Mouse (Mus musculus) lung, adult 2 months (tissue): ENCODE results near the gene Olfr272. TPM values are rescaled to one million over a fixed set of nuclear protein-coding genes. Genes with fewer than 3 reads are reported as not detected.
A peak's percentile ranks its signal among the peaks of the same experiment; 100 is the strongest.

ENCODE experiments used
- DNase-seq: peaks from one replicate; pipeline ENCODE4 v3.0.0; 2022
- H3K4me1 ChIP-seq: fragments of 200-500 bp; 2 replicates; pipeline ENCODE4 v1.6.1; 2011; ENCODE audit warnings: low read length; ENCODE audit not compliant: control insufficient read depth, insufficient read depth
- H3K4me3 ChIP-seq: fragments of 200-500 bp; replicated peaks from 2 replicates; pipeline ENCODE3; 2011; ENCODE audit warnings: low read depth, mild to moderate bottlenecking, control low read depth, low read length; ENCODE audit errors: extremely low read depth
- CTCF ChIP-seq: fragments of 200-500 bp; IDR thresholded peaks from 2 replicates; pipeline ENCODE4 v1.5.1; 2011; ENCODE audit warnings: mild to moderate bottlenecking, low read length, control low read depth; ENCODE audit not compliant: insufficient read depth
- POLR2A ChIP-seq: fragments of 200-500 bp; IDR thresholded peaks from 2 replicates; pipeline ENCODE4 v1.6.1; 2011; ENCODE audit warnings: low read depth, mild to moderate bottlenecking, control low read depth, low read length, borderline replicate concordance; ENCODE audit errors: extremely low read depth
- WGBS: fragments of 180-500 bp; shearing (Covaris S2); methylation state at CpG from one replicate; pipeline ENCODE4 v1.1.7; 2018; 5-methylcytosine and 5-hydroxymethylcytosine counted together
- polyA plus RNA-seq: library from polyadenylated mRNA; depleted of rRNA; stranded (reverse); fragments of >200 nt; gene quantifications from 2 replicates; pipeline ENCODE4 v1.2.3, GENCODE M21; 2012; rRNA removed

Olfr272 gene
- polyA plus RNA-seq = not detected in 2 replicates

GRCm38 (mm10) chr4:52919078-52919477, at the start of gene Olfr272:
Gene Olfr272 (minus strand): TSS chr4:52919178.
- 89% methylated on average over 2 of the region's 2 CpGs for WGBS
- Histone ChIP-seq H3K4me1 (no peaks in the 10 kb centered on the region), H3K4me3 (no peak within 1 kb of the TSS)
- no peak for TF ChIP-seq CTCF
- no peak for TF ChIP-seq POLR2A
- no peak for DNase-seq

- DNase-seq = no peak
- no peak within 1 kb of the TSS for H3K4me3 ChIP-seq
- TF ChIP-seq CTCF (no peak), POLR2A (no peak)
- no peaks in the 10 kb centered on the region for H3K4me1 ChIP-seq
Measured at GRCm38 (mm10) chr4:52964247-52964646, 45.3 kb upstream of the Olfr272 start, which contains the start of gene Olfr270. Gene Olfr270 (plus strand): TSS chr4:52964547.

DNA sequence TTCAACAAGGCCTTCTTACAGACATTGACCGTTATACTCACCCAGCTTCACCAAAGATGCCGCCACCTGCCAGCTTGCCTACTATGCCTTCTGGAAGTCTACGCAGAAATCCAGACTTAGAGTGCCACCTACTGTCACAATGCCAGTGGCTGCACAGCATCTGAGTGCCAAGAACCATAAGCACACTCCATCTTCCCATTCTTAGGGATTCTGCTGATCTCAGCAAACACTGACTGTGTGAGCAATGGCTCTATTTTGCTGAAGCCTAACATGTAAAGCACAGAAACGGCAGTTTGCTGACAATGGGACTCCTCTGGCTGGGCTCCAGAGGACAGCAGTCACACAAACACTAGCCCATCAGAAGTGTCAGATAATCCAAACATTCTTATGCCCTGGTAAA, 39.7 kb upstream of the Olfr272 start:
- no peak for DNase-seq

GRCm38 (mm10) chr4:52949005-52949404, 30.0 kb upstream of the Olfr272 start:
- Histone ChIP-seq H3K4me3 (no peak overlapping the region), H3K4me1 (no peaks in the 10 kb centered on the region)
- TF ChIP-seq CTCF (no peak), POLR2A (no peak)
- 73% methylated on average over 2 of the region's 2 CpGs for WGBS
- no peak for DNase-seq

More for the DNA sequence above, 39.7 kb upstream of the Olfr272 start:
- no peak overlapping the region for H3K4me3 ChIP-seq
- no peaks in the 10 kb centered on the region for H3K4me1 ChIP-seq
- 24% methylated on average over 4 of the region's 4 CpGs for WGBS
- TF ChIP-seq POLR2A = no peak
- TF ChIP-seq CTCF = 0 out of 2 replicates have a peak, but pooled peaks have one; percentile 14

DNA sequence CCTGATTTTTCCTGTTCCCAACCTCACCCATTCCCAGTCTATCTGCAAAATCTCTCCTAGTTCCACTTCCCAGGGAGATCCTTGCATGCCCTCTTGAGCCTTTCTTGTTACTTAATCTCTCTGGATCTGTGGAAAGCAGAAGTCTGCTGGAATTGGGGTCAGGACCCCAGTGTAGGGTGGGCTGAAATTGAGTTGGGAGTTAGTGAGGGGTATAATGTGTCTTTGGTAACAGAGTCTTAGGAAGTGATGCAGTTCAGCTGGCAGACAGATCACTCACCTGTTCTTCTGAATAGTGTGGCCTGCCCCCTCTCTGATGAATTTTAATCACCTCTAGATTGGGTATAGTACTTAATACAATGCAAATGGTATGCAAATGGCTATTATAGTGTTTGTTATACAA, 27.7 kb upstream of the Olfr272 start:
- H3K4me1 ChIP-seq = no peaks in the 10 kb centered on the region
- no peak overlapping the region for H3K4me3 ChIP-seq
- TF ChIP-seq POLR2A = no peak
- TF ChIP-seq CTCF = no peak
- no peak for DNase-seq

DNA sequence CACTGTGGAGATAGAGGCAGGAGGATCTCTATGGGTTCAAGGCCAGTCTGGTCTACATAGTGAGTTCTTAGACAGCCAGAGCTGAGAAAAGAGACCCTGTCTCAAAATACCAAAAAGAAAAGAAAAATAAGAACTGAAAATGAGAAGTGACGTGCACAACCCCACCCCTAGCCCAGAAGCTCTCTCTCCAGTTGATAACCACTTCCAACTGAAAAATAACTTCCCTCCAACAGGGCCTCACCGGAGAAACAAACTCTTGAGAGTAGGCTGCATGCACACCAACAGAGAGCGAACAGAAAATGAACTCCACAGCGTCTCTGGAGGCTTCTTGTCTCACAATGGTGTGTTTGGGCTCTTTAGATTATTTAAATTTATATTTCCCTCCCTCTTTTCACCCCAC, 11.5 kb upstream of the Olfr272 start:
- no peak for TF ChIP-seq POLR2A
- TF ChIP-seq CTCF = no peak
- DNase-seq = no peak
- 85% methylated on average over 4 of the region's 4 CpGs for WGBS
- Histone ChIP-seq H3K4me3 (no peak overlapping the region), H3K4me1 (no peaks in the 10 kb centered on the region)

DNA sequence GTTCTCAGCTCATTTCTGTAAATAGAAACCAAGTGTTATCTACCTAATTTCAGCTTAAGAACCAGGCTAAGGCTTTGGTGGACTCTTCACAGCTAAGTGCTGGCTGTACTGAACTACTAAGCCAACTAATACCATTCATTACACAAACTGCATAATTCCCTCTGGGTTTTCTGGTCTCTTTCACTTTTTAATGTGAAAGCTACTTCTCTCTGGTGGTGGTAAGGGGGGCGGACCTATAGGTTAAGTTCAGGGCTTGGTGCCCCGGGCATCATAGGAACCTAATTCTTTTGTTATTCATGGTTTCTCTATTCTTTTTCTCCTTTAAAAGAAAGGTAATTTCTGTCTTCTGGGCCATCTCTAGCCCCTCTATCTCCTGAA, 1.7 kb downstream of the Olfr272 start:
- DNase-seq = no peak
- H3K4me1 ChIP-seq = no peaks in the 10 kb centered on the region
- TF ChIP-seq POLR2A (no peak), CTCF (no peak)
- no peak overlapping the region for H3K4me3 ChIP-seq
- 68% methylated on average over 2 of the region's 2 CpGs for WGBS

DNA sequence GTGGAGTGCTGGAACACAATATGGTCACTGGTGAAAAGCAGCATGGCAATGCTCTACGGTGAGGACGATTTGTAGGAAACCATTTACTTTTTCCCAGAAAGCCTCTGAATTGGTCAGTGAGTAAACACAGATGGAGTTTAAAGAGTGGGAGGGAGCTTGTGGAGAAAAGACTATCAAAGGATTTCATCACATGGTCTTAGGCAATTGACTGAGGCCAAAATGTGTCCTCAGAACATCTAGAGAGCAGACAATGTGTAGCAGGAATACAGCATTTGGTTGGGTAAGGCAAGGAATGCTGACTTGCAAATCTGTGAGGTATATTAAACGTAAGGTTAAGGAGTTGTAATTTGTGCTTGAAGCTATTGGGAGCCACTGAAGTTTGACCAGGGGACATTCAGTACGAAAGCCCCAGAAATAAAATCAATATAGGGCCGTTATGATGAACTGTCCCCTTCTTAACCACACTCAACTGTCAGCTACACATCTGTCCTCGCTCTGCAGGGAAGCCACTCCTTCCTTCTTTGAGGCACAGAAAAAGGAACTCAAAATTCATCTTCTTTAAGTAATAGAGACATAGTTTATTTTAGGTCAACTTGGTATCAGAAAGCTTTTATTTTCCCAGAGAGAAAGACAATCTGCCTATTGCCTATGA, 2.2 kb downstream of the Olfr272 start:
- no peak overlapping the region for H3K4me3 ChIP-seq
- DNase-seq = no peak
- TF ChIP-seq CTCF (no peak), POLR2A (no peak)
- 65% methylated on average over 6 of the region's 6 CpGs for WGBS
- no peaks in the 10 kb centered on the region for H3K4me1 ChIP-seq

- TF ChIP-seq CTCF (no peak), POLR2A (no peak)
- H3K4me3 ChIP-seq = no peak overlapping the region
- no peak for DNase-seq
- H3K4me1 ChIP-seq = no peaks in the 10 kb centered on the region
- 25% methylated on average over 3 of the region's 3 CpGs for WGBS
Measured at GRCm38 (mm10) chr4:52912409-52912808, 6.6 kb downstream of the Olfr272 start.

- no peak overlapping the region for H3K4me3 ChIP-seq
- H3K4me1 ChIP-seq = no peaks in the 10 kb centered on the region
- TF ChIP-seq CTCF = no peak
- TF ChIP-seq POLR2A = no peak
- DNase-seq = no peak
- WGBS = 55% methylated on average over 3 of the region's 3 CpGs
Measured at GRCm38 (mm10) chr4:52909542-52909941, 9.4 kb downstream of the Olfr272 start.

DNA sequence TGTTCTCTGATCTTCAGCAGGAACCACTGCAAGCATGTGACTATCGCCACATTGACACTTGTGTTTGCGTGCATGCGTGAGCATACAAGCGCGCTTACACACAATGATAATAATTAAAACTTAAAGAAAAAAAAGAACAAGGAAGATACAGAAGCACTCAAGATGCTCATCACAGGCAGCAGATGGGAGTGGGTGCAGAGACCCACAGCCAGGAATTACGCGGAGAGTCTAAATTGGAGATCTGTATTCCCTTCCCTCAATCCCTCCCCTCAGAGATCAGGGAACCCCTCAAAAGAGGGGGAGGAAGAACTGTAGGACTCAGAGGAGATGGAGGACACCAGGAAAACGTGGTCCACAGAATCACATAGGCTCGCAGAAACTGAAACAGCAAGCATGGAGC, 54.8 kb downstream of the Olfr272 start:
- no peak for DNase-seq
- Histone ChIP-seq H3K4me1 (no peaks in the 10 kb centered on the region), H3K4me3 (no peak overlapping the region)
- 89% methylated on average over 9 of the region's 9 CpGs for WGBS
- TF ChIP-seq POLR2A (no peak), CTCF (no peak)

Other genes with a start within 250 kb of the Olfr272 start
- gene Olfr275, start 104.6 kb downstream of the Olfr272 start, polyA plus RNA-seq = not detected in 2 replicates
- not detected in 2 replicates for gene Olfr273, start 59.9 kb downstream of the Olfr272 start, polyA plus RNA-seq
- gene Olfr270, start 45.4 kb upstream of the Olfr272 start, polyA plus RNA-seq = not detected in 2 replicates
- not detected in 2 replicates for gene Nipsnap3a, start 70.1 kb upstream of the Olfr272 start, polyA plus RNA-seq
- 14.8 and 20.3 TPM in 2 replicates for gene Nipsnap3b, start 92.7 kb upstream of the Olfr272 start, polyA plus RNA-seq
- gene Abca1, start 240.7 kb upstream of the Olfr272 start, polyA plus RNA-seq = 7.8 and 13.2 TPM in 2 replicates